13 mouse cellular contexts compared by ENCODE assay signal in genomic region chr8:86028646-86029312, GRCm38 (mm10).
DNase-seq lines count a peak whose midpoint lies in the region; ATAC-seq lines count a peak whose summit lies in the region.
"Had no signal": no experiment of that assay in that cellular context is flagged by ENCODE, and none has a peak within 500 bp of the region (broad histone marks: within the 10 kb centered on the region; RNA-seq: fewer than 3 reads in every experiment).

No protein-coding gene starts in this region.

- H3K4me2 ChIP-seq in midbrain, embryonic 11.5 days: no peak overlapping the region
- H3K4me2 ChIP-seq: embryonic facial prominence, embryonic 12.5 days had no signal

- no peak overlapping the region for H3K27ac ChIP-seq in midbrain, embryonic 11.5 days (ENCODE audit: low read depth, low read length)
- H3K27ac ChIP-seq in midbrain, embryonic 10.5 days (replicated peaks): no peak overlapping the region
- H3K27ac ChIP-seq: embryonic facial prominence, embryonic 12.5 days; limb, embryonic 10.5 days had no signal

- WGBS in midbrain, embryonic 11.5 days: 81% methylated on average over 6 of the region's 6 CpGs
- WGBS in midbrain, embryonic 10.5 days: 86% methylated on average over 6 of the region's 6 CpGs

- no peak overlapping the region for H3K4me3 ChIP-seq in midbrain, embryonic 11.5 days (ENCODE audit: low read depth, low read length)
- no peak overlapping the region for H3K4me3 ChIP-seq in midbrain, embryonic 10.5 days
- H3K4me3 ChIP-seq: embryonic facial prominence, embryonic 12.5 days; limb, embryonic 10.5 days had no signal

- H3K9ac ChIP-seq in midbrain, embryonic 11.5 days (ENCODE audit: low read length): no peak overlapping the region
- H3K9ac ChIP-seq: embryonic facial prominence, embryonic 12.5 days had no signal

- DNase-seq in midbrain, embryonic 11.5 days (ENCODE audit: low spot score, missing footprints): peak; percentile 17
- no peak for DNase-seq in midbrain, embryonic 10.5 days (ENCODE audit: low spot score)
- DNase-seq in frontal cortex, adult 2 months (ENCODE audit: extremely low spot score in 1 of 2, low spot score in 1 of 2): peak; percentile 46 to 69
- peak; percentile 33 to 53 for DNase-seq in left cerebral cortex, adult 18-20 months (ENCODE audit: low spot score in 2 of 2)
- DNase-seq in liver: no peak
- DNase-seq in ovary, postnatal 14 days (ENCODE audit: low spot score): no peak
- no peak for DNase-seq in urinary bladder, postnatal 25 days (ENCODE audit: low spot score)
- DNase-seq: adrenal gland, adult 2 months; lung, postnatal 10 days; thymus, postnatal 36 days had no signal

- H3K36me3 ChIP-seq in midbrain, embryonic 11.5 days (ENCODE audit: control insufficient read depth, insufficient read depth, low read length): no peaks in the 10 kb centered on the region
- peaks cover 14% of the 10 kb centered on the region for H3K36me3 ChIP-seq in midbrain, embryonic 10.5 days

- H3K9me3 ChIP-seq in midbrain, embryonic 11.5 days (ENCODE audit: control insufficient read depth, low read length): no peaks in the 10 kb centered on the region
- H3K9me3 ChIP-seq in midbrain, embryonic 10.5 days (replicated peaks): no peaks in the 10 kb centered on the region
- H3K9me3 ChIP-seq: embryonic facial prominence, embryonic 12.5 days; G1E; limb, embryonic 10.5 days had no signal

- H3K27me3 ChIP-seq in midbrain, embryonic 11.5 days (ENCODE audit: control insufficient read depth, insufficient read depth, low read length): no peaks in the 10 kb centered on the region
- no peaks in the 10 kb centered on the region for H3K27me3 ChIP-seq in midbrain, embryonic 10.5 days (ENCODE audit: low read depth, poor library complexity, severe bottlenecking)
- H3K27me3 ChIP-seq: embryonic facial prominence, embryonic 12.5 days had no signal

- no peaks in the 10 kb centered on the region for H3K4me1 ChIP-seq in midbrain, embryonic 11.5 days (ENCODE audit: control insufficient read depth, insufficient read depth, low read length)
- H3K4me1 ChIP-seq in midbrain, embryonic 10.5 days: no peaks in the 10 kb centered on the region
- H3K4me1 ChIP-seq: embryonic facial prominence, embryonic 12.5 days; limb, embryonic 10.5 days had no signal

- no peak for ATAC-seq in midbrain, embryonic 11.5 days (ENCODE audit: low FRiP score)

Comparison
In these comparisons a context has a peak if more than half of its experiments do, and no peak if none do; other contexts are left out.
1. DNase-seq: peak in midbrain, embryonic 11.5 days (single experiment), frontal cortex, adult 2 months (2 of 2) and left cerebral cortex, adult 18-20 months (2 of 2); none in midbrain, embryonic 10.5 days (single experiment), liver (single experiment), ovary, postnatal 14 days (single experiment) and urinary bladder, postnatal 25 days (single experiment).